Mouse (Mus musculus) 3134 (cell line): ENCODE results near the gene E130208F15Rik.

Experiments
- DNase-seq: peaks from one replicate; pipeline ENCODE4 v3.0.0-alpha.2; 2011; ENCODE audit warnings: low spot score; ENCODE audit not compliant: insufficient read length; ENCODE audit errors: extremely low read depth

The E130208F15Rik gene

GRCm38 (mm10) chr7:30306083-30306779, 15.3 kb upstream of the E130208F15Rik start:
- no peak for DNase-seq

- peak; percentile 86 for DNase-seq
Observed at GRCm38 (mm10) chr7:30308076-30309005, 13.2 kb upstream of the E130208F15Rik start, which contains the start of gene Alkbh6. TSS of gene Alkbh6 (plus strand) at chr7:30308717.

GRCm38 (mm10) chr7:30309395-30310129, 12.0 kb upstream of the E130208F15Rik start:
- no peak for DNase-seq

GRCm38 (mm10) chr7:30310136-30310535, 11.4 kb upstream of the E130208F15Rik start:
- DNase-seq, result no peak

GRCm38 (mm10) chr7:30313666-30314320, 7.7 kb upstream of the E130208F15Rik start:
- no peak for DNase-seq

- no peak for DNase-seq
Observed at GRCm38 (mm10) chr7:30314721-30315155, 6.8 kb upstream of the E130208F15Rik start, which contains the start of gene Syne4. TSS of gene Syne4 (plus strand) at chr7:30314807.

GRCm38 (mm10) chr7:30315559-30316529, 5.7 kb upstream of the E130208F15Rik start:
- no peak for DNase-seq

GRCm38 (mm10) chr7:30318142-30318541, 3.4 kb upstream of the E130208F15Rik start:
- DNase-seq, result no peak

GRCm38 (mm10) chr7:30320946-30321345, 594 bp upstream of the E130208F15Rik start:
- no peak for DNase-seq

- DNase-seq, result peak; percentile 93
Observed at GRCm38 (mm10) chr7:30322285-30322667, 736 bp downstream of the E130208F15Rik start.

GRCm38 (mm10) chr7:30322865-30323264, 1.3 kb downstream of the E130208F15Rik start:
- DNase-seq, result no peak

- DNase-seq, result no peak
Observed at GRCm38 (mm10) chr7:30323795-30324194, 2.3 kb downstream of the E130208F15Rik start, which contains the start of gene Sdhaf1. TSS of gene Sdhaf1 (minus strand) at chr7:30323895.

- no peak for DNase-seq
Observed at GRCm38 (mm10) chr7:30324300-30324944, 2.9 kb downstream of the E130208F15Rik start.

GRCm38 (mm10) chr7:30325364-30325763, 3.8 kb downstream of the E130208F15Rik start:
- DNase-seq, result no peak

- DNase-seq, result no peak
Observed at GRCm38 (mm10) chr7:30326427-30326826, 4.9 kb downstream of the E130208F15Rik start.

GRCm38 (mm10) chr7:30327140-30327539, 5.6 kb downstream of the E130208F15Rik start:
- DNase-seq, result no peak

- DNase-seq, result no peak
Observed at GRCm38 (mm10) chr7:30328379-30328778, 6.8 kb downstream of the E130208F15Rik start.

- no peak for DNase-seq
Observed at GRCm38 (mm10) chr7:30331887-30332286, 10.3 kb downstream of the E130208F15Rik start.
